Mouse (Mus musculus) kidney, postnatal 25 days (tissue): ENCODE measurements at regions not wholly inside any gene's neighbourhood (a gene's known extent, or its start where the extent isn't known, plus 50 kb on each side); places are given as distances from the start of the nearest gene placed in this dataset.

Experiments used
- DNase-seq, 2 experiments: peaks; one replicate each; pipeline ENCODE4 v3.0.0; 2021; ENCODE audit warnings: mixed read lengths in 2 of 2

- peak; percentile 93 to 95 for DNase-seq
Measured at GRCm38 (mm10) chr5:64610562-64611405, 192.4 kb upstream of the Klf3 start.

GRCm38 (mm10) chr5:64612017-64612416 is 191.2 kb upstream of the Klf3 start:
- DNase-seq: no peak

GRCm38 (mm10) chr5:64613696-64614095 is 189.5 kb upstream of the Klf3 start:
- no peak for DNase-seq

- no peak for DNase-seq
Measured at GRCm38 (mm10) chr5:64618126-64618525, 185.1 kb upstream of the Klf3 start.

GRCm38 (mm10) chr5:64619752-64620151 is 183.4 kb upstream of the Klf3 start:
- no peak for DNase-seq

DNA sequence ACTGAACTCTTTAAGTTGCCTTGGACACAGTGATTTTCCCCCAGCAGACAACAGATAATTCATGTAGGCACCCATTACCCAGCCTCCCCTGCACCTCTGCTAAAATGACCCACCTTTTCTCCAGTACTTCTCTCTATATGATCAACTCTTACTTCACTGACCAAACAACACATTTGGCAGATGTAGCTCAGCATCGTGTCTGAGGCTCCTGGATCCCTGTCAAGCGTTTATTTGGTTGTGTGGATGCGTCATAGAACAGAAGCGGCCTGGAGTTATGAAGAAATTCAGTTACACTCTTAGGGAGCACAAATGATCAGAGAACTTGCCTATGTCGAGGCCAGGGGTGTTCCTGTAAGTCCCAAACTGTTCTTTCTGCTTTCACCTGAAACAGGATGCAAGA is 182.5 kb upstream of the Klf3 start:
- DNase-seq: no peak

DNA sequence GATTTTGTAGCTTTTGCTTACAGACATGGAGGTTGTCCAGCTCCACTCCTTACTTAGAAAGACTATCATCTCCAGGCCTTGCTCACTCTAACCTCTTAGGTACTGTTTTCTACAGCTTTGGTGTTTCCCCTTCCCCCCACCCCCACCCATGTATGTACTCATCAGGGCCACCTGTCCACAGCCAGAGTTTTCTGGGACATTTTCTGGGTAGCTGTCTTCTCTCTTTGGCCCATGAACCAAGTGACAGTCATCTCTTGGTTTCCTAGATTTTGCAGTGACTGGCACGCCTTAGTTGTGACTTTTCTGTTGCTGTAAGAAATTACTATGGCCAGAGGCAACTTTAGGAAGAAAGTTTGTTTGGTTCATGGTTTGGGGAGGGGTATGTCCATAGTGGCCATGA is 181.8 kb upstream of the Klf3 start:
- no peak for DNase-seq

GRCm38 (mm10) chr5:64623653-64624052 is 179.5 kb upstream of the Klf3 start:
- DNase-seq: peak; percentile 75 to 92

- DNase-seq: peak; percentile 24 to 51
Measured at GRCm38 (mm10) chr5:64624205-64624604, 179.0 kb upstream of the Klf3 start.

DNA sequence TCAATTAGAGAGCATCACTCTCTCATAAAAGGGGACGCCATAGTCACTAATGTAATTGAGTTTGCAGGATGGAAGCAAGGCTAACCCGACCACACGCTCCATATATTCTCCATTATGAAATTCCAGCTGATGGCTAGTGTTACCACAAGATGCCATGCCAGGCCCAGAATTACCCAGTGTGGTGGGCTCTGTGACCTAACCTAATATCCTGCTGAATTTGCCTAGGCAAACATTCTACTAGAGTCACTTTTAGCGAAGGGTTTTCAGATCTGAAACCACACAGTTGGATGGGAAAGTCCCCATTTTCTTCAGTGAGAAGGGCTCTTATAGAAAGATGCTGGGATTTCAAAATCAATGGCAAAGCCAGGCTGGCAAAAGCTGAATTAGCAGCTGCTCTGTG is 177.8 kb upstream of the Klf3 start:
- DNase-seq: no peak

- DNase-seq: peak; percentile 23 to 48
Measured at GRCm38 (mm10) chr5:64625841-64626298, 177.3 kb upstream of the Klf3 start.

- peak; percentile 60 to 78 for DNase-seq
Measured at GRCm38 (mm10) chr5:64626351-64626750, 176.8 kb upstream of the Klf3 start.

GRCm38 (mm10) chr5:64630582-64630981 is 172.6 kb upstream of the Klf3 start:
- no peak for DNase-seq

DNA sequence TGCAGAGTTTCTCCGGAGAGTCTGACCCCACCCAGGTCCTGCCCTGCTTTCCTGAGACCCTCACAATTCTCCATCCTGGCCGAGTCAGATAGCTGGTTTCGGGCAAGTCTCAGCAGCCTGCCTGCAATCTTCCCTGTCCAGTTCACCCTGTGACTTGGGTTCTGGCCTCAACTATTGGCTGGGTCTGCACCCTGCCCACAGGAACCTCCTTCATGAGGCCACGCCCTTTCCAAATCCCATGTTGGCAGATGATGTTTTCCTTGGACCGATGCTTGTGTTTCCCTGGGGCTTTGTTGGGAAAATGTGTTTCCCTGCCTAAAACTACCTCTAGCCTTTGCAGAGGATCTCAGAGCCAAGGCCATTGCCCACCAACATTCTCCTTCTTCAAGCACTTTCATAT is 171.0 kb upstream of the Klf3 start:
- no peak for DNase-seq

DNA sequence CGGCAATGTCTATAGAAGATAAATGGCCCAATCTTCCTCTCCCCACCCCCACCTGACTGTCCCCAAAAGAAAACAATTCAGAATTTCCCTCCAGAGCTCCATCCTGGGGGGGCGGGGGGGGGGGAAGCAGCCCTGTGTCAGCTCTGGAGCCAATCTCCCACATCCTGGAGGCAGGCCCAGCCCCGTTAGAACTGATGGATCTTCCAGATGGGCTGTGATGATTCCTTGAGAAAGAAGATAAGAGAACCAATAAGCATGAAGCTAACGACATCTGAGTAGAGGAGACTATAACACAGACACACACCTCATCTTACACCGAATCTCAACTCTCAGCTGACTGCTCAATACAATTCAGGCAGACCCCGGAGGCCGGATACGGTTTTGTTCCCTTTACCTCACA is 169.2 kb upstream of the Klf3 start:
- DNase-seq: no peak

DNA sequence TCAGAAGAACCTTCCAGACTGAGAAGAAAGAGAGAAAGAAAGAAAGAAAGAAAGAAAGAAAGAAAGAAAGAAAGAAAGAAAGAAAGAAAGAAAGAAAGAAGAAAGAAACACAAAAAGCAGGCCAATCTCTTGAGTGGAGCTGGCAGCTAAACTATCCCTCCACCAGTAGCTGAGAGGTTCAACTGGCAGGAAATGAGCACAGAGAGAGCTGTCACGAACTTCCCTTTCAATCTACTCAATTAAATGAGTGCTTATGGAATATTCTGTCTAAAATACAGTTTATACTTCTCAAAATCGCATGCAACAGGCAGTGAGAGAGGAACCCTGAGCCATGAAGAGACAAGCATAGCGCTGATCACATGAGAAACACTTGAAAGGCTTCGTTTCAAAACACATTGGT is 168.5 kb upstream of the Klf3 start:
- DNase-seq: no peak

DNA sequence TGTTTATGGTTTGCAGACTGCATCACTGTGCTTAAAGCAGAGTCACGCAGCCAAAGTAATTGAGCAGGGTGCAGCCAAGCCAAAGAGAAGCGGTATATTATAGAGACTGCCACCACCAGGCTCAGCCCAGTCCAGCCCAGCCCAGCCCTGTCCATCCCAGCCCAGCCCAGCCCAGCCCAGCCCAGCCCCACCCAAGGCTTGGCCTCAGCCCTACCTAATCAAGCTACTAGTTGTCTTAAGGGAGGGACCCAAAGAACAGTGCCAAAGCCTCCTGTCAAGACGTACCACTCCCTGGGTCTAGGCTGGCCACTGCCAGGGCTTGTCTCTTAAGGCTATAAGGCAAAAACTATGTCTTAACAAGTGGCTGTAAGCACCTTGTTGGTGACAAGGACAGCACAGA is 166.9 kb upstream of the Klf3 start:
- DNase-seq: no peak

DNA sequence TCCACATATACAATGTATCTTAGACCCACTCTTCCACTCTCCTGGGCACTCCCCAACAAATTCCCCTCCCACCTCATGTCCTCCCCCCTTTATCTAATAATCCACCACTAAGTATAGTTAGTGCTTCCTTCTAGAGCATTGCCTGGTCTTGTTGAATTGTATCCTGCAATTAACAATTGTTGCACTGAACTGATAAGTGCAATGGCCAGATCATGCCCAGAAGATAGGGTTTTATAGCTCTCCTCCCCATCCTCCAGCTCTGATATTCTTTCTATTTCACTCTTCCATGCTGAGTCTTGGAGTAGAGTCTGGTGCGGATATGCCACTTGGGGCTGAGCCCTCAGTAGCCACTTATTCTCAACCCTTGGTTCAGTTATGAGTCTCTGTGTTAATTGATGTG is 159.6 kb upstream of the Klf3 start:
- DNase-seq: no peak

- DNase-seq: peak; percentile 63 to 82
Measured at GRCm38 (mm10) chr5:64647417-64648125, 155.6 kb upstream of the Klf3 start.

- DNase-seq: peak; percentile 35 to 62
Measured at GRCm38 (mm10) chr5:64648492-64648891, 154.7 kb upstream of the Klf3 start.

DNA sequence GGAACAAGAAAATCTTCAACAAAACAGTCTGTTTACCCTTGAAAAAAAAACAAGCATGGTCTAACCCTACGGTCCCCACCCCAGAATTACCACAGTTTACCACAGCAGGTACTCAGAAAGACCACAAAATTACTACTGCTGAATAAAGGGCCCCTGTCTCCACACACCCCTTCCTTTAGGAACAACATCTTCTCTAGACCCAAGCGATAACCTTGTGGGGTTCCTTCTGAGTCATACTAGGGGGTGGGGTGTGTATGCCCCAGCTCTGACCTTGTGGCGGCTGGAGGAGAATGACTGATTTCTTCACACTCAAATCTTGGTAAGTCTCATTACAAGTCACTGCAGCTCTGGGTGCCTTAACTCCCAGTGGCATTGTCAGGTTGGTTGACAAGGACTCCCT is 151.8 kb upstream of the Klf3 start:
- no peak for DNase-seq

DNA sequence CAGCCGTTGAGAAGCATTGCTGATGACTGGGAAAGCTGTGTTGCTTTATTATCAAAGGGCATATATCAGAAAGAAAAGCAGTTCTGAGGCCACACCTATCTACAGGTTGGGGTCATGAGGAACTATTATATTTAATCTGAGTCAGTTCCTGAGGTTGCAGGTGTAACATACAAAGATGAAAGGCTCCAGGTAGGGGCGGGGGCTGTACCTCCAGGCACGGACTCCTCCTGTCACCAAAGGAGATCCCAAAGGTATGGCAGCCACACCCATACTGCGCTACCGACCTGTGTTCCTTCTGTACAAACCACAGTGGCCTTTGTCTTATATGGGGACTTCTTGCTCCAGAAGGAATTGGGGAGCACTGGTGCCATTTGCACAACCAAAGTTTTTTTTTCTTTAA is 149.4 kb upstream of the Klf3 start:
- no peak for DNase-seq

DNA sequence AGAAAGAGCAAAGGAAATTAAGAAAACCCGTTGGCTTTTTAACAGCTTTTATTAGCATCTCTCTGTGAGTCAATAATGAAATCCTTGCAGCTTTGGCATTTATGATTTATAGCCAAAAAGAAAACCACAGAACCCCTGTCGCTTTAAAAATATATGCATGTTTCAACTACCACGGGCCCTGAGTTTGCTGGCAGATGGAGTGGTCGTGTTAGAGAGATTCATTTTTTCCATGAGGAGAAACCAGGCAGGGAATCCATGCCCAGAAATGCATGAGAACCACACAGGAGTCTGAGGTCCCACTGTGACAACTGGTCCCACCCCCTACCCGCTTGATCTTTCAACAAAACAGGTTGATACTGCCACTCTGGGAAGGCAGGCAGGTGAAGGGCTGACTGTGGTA is 147.9 kb upstream of the Klf3 start:
- no peak for DNase-seq

- DNase-seq: no peak
Measured at GRCm38 (mm10) chr5:64661959-64662358, 141.2 kb upstream of the Klf3 start.
